Mouse (Mus musculus) midbrain, embryonic 12.5 days (tissue): ENCODE results near the gene Ocm. TPM values are rescaled to one million over a fixed set of nuclear protein-coding genes. Genes with fewer than 3 reads are reported as not detected.

ENCODE experiments used
- ATAC-seq: fragments of 200-750 bp; cut with Nextera tagmentation; 2 replicates; pipeline ENCODE4 v1.8.0; 2017; ENCODE audit warnings: low read depth, moderate TSS enrichment, moderate library complexity; ENCODE audit not compliant: low FRiP score
- H3K27ac ChIP-seq: fragments of 300-500 bp; sonication (generic); replicated peaks from 2 replicates; pipeline ENCODE4 v1.5.1; 2016; ENCODE audit warnings: mild to moderate bottlenecking
- H3K27me3 ChIP-seq: fragments of 300-500 bp; sonication (generic); 2 replicates; pipeline ENCODE4 v1.6.1; 2016; ENCODE audit warnings: mild to moderate bottlenecking
- H3K36me3 ChIP-seq: fragments of 300-500 bp; sonication (generic); 2 replicates; pipeline ENCODE4 v1.6.1; 2016
- H3K4me1 ChIP-seq: fragments of 300-500 bp; sonication (generic); 2 replicates; pipeline ENCODE4 v1.6.1; 2016
- H3K4me2 ChIP-seq: fragments of 300-500 bp; sonication (generic); replicated peaks from 2 replicates; pipeline ENCODE4 v1.6.1; 2016; ENCODE audit warnings: mild to moderate bottlenecking, moderate library complexity
- H3K4me3 ChIP-seq: fragments of 300-500 bp; sonication (generic); 2 replicates; pipeline ENCODE4 v1.5.1; 2016; ENCODE audit warnings: mild to moderate bottlenecking
- H3K9ac ChIP-seq: fragments of 300-500 bp; sonication (generic); replicated peaks from 2 replicates; pipeline ENCODE4 v1.6.1; 2016; ENCODE audit warnings: mild to moderate bottlenecking, moderate library complexity
- H3K9me3 ChIP-seq: fragments of 300-500 bp; sonication (generic); 2 replicates; pipeline ENCODE4 v1.6.1; 2016; ENCODE audit warnings: mild to moderate bottlenecking
- WGBS: fragments of 180-500 bp; shearing (Covaris S2); methylation state at CpG from one replicate; pipeline ENCODE4 v1.1.7; 2016; 5-methylcytosine and 5-hydroxymethylcytosine counted together
- polyA plus RNA-seq: library from polyadenylated mRNA; unstranded; fragments of >200 nt; fragmentation: Nextera tagmentation; extraction: Ambion mirVana; gene quantifications from 2 replicates; pipeline ENCODE4 v1.2.1, GENCODE M21; 2016

The Ocm gene
- polyA plus RNA-seq, 1 experiment from 2014 or later, result not detected

DNA sequence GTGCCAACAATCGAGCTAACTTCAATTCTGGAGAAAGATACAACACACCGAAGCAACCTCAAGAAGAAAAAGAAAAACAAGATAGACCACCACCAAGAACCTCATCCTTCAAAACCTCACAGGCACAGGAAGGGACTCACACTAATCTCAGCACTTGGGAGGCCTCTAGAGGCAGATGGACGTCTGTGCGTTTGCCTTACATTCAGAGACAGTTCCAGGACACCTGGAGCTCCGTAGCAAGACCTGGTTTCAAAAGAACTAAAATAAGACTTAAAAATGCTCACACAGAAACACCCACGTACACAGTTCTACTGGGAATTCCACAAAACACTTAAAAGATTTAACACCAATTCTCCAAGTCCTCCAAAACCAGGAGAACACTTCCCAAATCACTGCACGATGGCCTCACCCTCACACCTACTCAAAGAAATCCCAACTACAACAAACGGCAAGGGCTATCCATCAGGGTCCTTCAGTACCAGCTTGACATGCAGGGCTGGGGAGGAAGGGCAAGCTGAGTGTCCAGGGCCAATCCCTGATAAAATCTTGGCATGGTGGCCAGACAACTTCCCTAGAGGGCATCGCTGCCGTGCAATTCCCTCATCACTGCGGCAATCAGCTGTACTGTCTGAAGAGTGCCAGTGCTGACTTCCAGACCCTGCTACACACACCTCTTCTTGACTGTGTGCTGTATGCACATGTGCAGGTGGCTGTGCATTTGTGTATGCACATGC lies 31.7 kb downstream of the Ocm start:
- peaks cover 100% of the 10 kb centered on the region for H3K36me3 ChIP-seq
- no peaks in the 10 kb centered on the region for H3K4me1 ChIP-seq
- H3K4me2 ChIP-seq, result no peak overlapping the region
- no peak overlapping the region for H3K9ac ChIP-seq
- no peaks in the 10 kb centered on the region for H3K27me3 ChIP-seq
- 82% methylated on average over 11 of the region's 11 CpGs for WGBS
- H3K4me3 ChIP-seq, result no peak overlapping the region
- no peak overlapping the region for H3K27ac ChIP-seq
- no peaks in the 10 kb centered on the region for H3K9me3 ChIP-seq
- ATAC-seq, result no peak

DNA sequence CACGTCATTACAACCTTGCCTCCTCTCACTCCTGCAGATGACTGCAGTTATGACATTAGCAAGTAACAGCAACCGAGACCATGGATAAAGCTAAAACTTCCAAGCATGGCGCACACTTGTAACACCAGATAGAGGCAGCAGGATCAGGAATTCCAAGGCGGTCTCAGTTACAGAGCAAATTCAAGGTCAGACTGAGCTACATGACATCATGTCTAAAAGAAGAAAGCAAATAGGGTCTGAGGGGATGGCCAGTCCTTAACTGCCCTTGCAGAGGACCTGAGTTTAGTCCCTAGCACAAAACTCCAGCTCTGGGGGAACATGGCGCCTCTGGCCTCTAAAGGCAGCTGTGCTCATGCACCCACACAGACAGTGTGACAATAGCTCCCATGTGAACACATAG lies 32.6 kb downstream of the Ocm start:
- H3K4me1 ChIP-seq, result no peaks in the 10 kb centered on the region
- no peak overlapping the region for H3K9ac ChIP-seq
- no peak for ATAC-seq
- H3K4me2 ChIP-seq, result no peak overlapping the region
- no peaks in the 10 kb centered on the region for H3K9me3 ChIP-seq
- H3K36me3 ChIP-seq, result peaks cover 100% of the 10 kb centered on the region
- no peak overlapping the region for H3K4me3 ChIP-seq
- no peaks in the 10 kb centered on the region for H3K27me3 ChIP-seq
- H3K27ac ChIP-seq, result no peak overlapping the region
- WGBS, result 92% methylated on average over 5 of the region's 5 CpGs

DNA sequence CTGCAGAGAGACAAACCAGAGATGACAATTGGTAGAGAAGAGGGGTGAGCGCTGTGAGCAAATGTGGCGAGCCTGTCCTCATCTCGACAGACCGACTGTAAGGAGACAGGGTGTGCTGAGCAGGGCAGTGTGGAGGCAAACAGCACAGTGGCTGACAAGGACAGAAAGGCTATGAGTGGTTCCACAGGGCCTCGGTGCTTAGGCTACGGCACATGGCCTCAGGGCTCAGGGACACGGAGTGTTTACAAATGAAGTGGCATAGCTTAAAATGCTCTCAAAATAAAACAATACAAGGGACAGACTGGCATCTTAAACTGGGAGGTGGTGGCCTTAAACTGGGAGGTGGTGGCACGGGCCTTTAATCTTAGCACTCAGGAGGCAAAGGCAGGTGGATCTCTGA lies 33.2 kb downstream of the Ocm start:
- 95% methylated on average over 8 of the region's 8 CpGs for WGBS
- Histone ChIP-seq H3K27ac (no peak overlapping the region), H3K4me2 (no peak overlapping the region), H3K9me3 (no peaks in the 10 kb centered on the region), H3K9ac (no peak overlapping the region), H3K27me3 (no peaks in the 10 kb centered on the region), H3K4me1 (no peaks in the 10 kb centered on the region), H3K36me3 (peaks cover 100% of the 10 kb centered on the region), H3K4me3 (no peak overlapping the region)
- no peak for ATAC-seq

DNA sequence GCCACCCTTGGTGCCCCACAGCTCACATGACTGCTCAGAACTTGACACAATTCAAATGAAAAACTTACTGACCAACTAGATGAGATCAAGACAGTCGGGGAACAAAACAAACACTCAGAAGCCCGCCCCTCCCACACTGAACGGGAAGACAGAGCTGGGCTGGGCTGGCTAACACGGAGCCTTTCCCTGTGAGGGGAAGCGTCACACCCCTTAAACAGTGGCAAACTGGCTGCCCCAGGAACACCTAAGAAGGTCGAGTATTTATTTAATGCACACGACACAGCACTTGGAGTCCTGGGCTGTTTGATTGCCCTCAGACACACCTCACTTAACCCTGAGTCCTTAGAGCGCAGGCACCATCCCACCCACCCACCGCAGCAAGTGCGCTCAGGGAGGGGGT lies 33.8 kb downstream of the Ocm start:
- no peak overlapping the region for H3K4me3 ChIP-seq
- 86% methylated on average over 10 of the region's 10 CpGs for WGBS
- H3K4me2 ChIP-seq, result no peak overlapping the region
- no peak overlapping the region for H3K9ac ChIP-seq
- no peaks in the 10 kb centered on the region for H3K9me3 ChIP-seq
- H3K4me1 ChIP-seq, result no peaks in the 10 kb centered on the region
- no peak overlapping the region for H3K27ac ChIP-seq
- H3K36me3 ChIP-seq, result peaks cover 100% of the 10 kb centered on the region
- ATAC-seq, result no peak
- H3K27me3 ChIP-seq, result no peaks in the 10 kb centered on the region

DNA sequence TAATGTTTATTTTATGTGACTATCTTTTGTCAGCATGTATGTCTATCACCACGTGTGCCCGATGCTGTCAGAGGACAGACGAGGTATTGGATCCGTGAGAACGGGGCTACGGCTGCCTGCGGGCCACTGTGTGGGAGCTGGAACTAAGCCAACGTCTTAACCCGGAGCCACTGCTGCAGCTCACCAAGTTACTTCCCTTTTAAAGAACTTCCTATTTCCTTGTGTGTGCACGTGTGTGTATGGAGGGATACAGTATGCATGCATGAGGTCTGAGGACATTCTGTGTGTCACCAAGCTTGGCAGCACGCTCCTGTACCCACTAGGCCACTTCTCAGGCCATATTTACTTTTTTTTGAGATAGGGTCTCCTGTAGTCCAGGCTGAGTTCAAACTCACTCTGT lies 36.4 kb downstream of the Ocm start:
- H3K9ac ChIP-seq, result no peak overlapping the region
- no peaks in the 10 kb centered on the region for H3K9me3 ChIP-seq
- peaks cover 100% of the 10 kb centered on the region for H3K36me3 ChIP-seq
- H3K27me3 ChIP-seq, result no peaks in the 10 kb centered on the region
- H3K4me3 ChIP-seq, result no peak overlapping the region
- 95% methylated on average over 11 of the region's 11 CpGs for WGBS
- no peaks in the 10 kb centered on the region for H3K4me1 ChIP-seq
- H3K27ac ChIP-seq, result no peak overlapping the region
- no peak for ATAC-seq
- no peak overlapping the region for H3K4me2 ChIP-seq

DNA sequence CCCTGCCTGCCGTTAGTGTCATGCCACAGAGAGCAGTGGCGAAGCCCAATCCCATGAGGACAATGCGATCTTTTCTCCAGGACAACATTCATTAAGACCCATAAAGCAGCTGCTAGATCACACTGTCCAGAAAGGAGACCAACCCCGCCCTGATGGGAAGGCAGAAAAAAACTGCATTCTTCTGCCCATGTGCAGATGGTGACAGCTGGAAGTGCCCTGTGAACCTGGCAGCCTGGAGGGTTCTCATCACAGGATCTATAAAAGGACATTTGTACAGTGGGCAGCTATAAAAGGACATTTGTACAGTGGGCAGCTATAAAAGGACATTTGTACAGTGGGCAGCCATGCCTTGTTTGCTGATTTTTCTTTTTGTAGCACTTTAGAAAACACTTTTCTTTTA lies 37.4 kb downstream of the Ocm start:
- no peaks in the 10 kb centered on the region for H3K9me3 ChIP-seq
- H3K27me3 ChIP-seq, result no peaks in the 10 kb centered on the region
- no peak overlapping the region for H3K9ac ChIP-seq
- H3K4me3 ChIP-seq, result no peak overlapping the region
- H3K4me1 ChIP-seq, result no peaks in the 10 kb centered on the region
- H3K27ac ChIP-seq, result no peak overlapping the region
- WGBS, result 86% methylated on average over 4 of the region's 4 CpGs
- H3K36me3 ChIP-seq, result peaks cover 100% of the 10 kb centered on the region
- no peak for ATAC-seq
- no peak overlapping the region for H3K4me2 ChIP-seq

DNA sequence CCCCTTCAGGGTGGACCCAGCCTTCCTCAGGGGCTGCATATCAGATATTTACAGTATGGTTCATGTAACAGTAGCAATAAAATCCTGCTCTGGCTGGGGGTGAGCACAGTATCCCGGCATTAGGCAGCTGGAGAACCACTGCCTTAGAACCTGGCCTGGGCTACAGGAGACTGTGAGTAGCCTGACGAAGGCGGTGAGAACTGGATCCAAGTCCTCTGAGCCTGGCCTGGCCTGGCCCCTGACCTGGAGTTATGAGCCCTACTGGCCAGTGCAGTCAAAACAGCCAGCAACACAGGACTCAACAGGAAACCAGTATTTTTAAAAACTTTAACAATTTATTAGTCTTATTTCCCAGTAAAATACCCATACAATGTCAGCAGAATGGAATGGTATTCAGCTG lies 38.9 kb downstream of the Ocm start:
- no peaks in the 10 kb centered on the region for H3K9me3 ChIP-seq
- H3K4me2 ChIP-seq, result no peak overlapping the region
- no peak overlapping the region for H3K4me3 ChIP-seq
- H3K4me1 ChIP-seq, result no peaks in the 10 kb centered on the region
- H3K27ac ChIP-seq, result no peak overlapping the region
- no peak overlapping the region for H3K9ac ChIP-seq
- no peaks in the 10 kb centered on the region for H3K27me3 ChIP-seq
- no peak for ATAC-seq
- WGBS, result 97% methylated on average over 3 of the region's 3 CpGs
- peaks cover 90% of the 10 kb centered on the region for H3K36me3 ChIP-seq

DNA sequence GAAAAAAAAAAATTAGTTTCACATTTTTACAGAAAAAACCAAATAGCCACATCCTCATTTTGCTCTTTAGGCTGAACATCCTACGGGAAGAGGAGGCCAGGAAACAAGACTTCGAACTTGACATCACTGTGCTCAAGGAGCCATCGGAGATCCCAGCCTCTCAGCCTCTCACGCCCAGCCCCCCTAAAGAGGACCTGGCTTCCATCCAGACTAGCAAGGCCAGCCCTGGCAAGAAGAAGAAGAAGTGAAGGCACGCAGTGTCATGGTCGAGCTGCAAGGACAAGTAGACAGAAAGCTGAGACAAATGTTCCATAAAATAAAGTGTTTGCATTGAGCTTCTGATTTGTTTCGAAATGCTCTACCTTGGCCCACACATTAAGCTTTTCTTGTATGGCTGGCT lies 41.1 kb downstream of the Ocm start:
- Histone ChIP-seq H3K4me2 (no peak overlapping the region), H3K27me3 (no peaks in the 10 kb centered on the region), H3K9ac (no peak overlapping the region), H3K4me3 (no peak overlapping the region), H3K4me1 (peaks cover 5% of the 10 kb centered on the region), H3K9me3 (no peaks in the 10 kb centered on the region), H3K27ac (no peak overlapping the region), H3K36me3 (peaks cover 68% of the 10 kb centered on the region)
- no peak for ATAC-seq
- WGBS, result 95% methylated on average over 7 of the region's 7 CpGs

DNA sequence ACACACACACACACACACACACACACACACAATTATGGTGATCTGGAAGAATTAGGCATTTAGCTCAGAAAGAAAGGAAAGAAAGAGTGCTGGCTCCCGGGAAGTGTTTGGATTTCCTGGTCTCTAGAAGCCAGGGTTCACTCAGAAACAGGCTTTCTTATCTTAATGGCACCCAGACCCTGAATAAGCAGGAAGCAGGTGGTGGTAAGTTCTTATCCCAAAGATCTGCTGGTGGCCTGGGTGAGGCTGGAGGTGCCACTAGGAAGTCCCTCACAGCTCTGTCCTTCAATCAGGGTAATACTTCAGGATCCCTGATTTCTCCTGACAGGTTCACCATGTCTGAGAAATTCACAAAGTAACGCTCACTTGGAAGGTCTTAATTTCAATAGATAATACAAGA lies 44.1 kb downstream of the Ocm start:
- H3K36me3 ChIP-seq, result peaks cover 37% of the 10 kb centered on the region
- no peaks in the 10 kb centered on the region for H3K9me3 ChIP-seq
- no peaks in the 10 kb centered on the region for H3K27me3 ChIP-seq
- H3K4me3 ChIP-seq, result no peak overlapping the region
- H3K27ac ChIP-seq, result no peak overlapping the region
- H3K9ac ChIP-seq, result no peak overlapping the region
- no peak overlapping the region for H3K4me2 ChIP-seq
- WGBS, result 88% methylated on average over 2 of the region's 2 CpGs
- peaks cover 5% of the 10 kb centered on the region for H3K4me1 ChIP-seq
- no peak for ATAC-seq

DNA sequence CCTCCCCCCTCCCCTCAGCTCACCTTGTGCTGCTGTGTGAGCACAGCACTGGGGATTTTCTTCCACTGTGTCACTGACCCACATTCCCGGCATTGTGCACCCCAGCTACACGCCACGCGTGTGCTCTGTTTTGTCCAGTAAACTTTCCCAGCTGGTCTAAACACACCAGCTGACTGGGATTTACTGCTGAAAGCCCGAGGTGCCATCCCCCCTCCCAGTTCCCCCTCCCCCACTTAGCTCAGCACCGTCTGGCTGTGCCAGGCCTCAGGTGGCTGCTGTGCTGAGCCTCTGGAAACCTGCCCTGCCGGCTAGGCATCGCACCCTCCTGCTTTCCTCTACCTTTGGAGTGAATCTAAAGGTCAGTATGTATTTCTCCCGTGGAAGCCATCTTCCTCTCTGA lies 45.6 kb downstream of the Ocm start:
- H3K4me2 ChIP-seq, result no peak overlapping the region
- H3K4me1 ChIP-seq, result peaks cover 5% of the 10 kb centered on the region
- no peaks in the 10 kb centered on the region for H3K27me3 ChIP-seq
- no peak overlapping the region for H3K9ac ChIP-seq
- H3K9me3 ChIP-seq, result no peaks in the 10 kb centered on the region
- peak; percentile 41; the same call in 1 of the 2 replicates for ATAC-seq
- peaks cover 22% of the 10 kb centered on the region; the same call in 1 of the 2 replicates for H3K36me3 ChIP-seq
- 21% methylated on average over 9 of the region's 9 CpGs for WGBS
- 0 out of 2 replicates have a peak overlapping the region, but pooled peaks have one; percentile 11 for H3K27ac ChIP-seq
- no peak overlapping the region for H3K4me3 ChIP-seq

DNA sequence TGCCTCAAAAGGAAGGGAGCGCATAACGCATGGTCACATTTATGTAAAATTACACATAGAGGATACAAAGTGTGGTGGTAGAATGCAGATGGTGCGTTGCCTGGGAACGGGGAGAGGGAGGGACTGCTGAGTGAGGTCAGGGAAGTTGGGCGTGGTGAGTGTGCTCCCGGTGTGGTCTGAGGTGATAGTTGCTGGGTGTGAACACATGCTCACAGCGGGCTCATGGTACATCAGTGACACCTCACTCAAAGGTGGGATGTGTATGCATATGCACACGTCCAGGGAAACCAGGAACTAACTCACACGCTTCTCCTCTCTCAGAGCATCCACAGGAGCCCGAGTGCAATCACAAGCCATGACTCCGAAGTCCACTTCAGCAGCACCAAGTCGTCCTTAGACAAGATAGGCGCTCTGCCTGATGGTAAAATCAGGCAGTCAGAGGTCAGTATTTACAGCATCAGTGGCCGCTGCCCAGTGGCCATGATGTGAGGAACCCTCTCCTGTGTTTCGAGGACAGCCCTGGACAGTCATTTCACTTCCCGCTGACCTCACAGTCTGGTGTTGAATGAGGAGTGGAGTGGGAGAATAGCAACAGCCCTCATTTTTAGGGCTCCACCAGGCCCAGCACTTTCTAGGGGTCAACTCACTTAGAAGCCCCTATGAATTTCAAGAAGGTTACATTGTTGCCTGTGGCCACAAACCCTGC lies 49.6 kb downstream of the Ocm start:
- Histone ChIP-seq H3K27ac (no peak overlapping the region), H3K4me3 (no peak overlapping the region), H3K9ac (no peak overlapping the region), H3K27me3 (no peaks in the 10 kb centered on the region), H3K4me1 (peaks cover 5% of the 10 kb centered on the region), H3K9me3 (no peaks in the 10 kb centered on the region), H3K36me3 (no peaks in the 10 kb centered on the region), H3K4me2 (no peak overlapping the region)
- ATAC-seq, result no peak
- 83% methylated on average over 16 of the region's 16 CpGs for WGBS

DNA sequence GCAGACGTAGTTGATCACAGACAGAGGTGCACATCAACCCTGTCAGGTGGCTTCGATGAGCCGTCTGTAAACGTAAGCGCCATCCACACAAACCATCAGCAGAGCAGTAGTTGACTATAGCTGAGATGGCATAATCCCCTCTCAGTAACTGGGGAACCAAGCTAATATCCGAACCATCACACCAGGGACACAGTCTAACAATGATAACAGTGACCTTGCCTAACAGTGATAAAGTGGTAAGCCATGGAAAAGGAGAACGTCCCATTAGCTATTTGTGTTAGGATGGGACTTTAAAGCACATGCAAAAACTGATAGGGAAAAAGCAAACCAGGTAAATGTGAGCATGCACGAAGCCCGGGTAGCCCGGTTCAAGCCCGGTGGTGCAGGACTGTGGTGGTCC lies 50.2 kb downstream of the Ocm start:
- H3K9ac ChIP-seq, result no peak overlapping the region
- no peaks in the 10 kb centered on the region for H3K36me3 ChIP-seq
- no peak overlapping the region for H3K4me3 ChIP-seq
- ATAC-seq, result no peak
- H3K4me2 ChIP-seq, result no peak overlapping the region
- peaks cover 5% of the 10 kb centered on the region for H3K4me1 ChIP-seq
- no peaks in the 10 kb centered on the region for H3K27me3 ChIP-seq
- 90% methylated on average over 11 of the region's 11 CpGs for WGBS
- H3K27ac ChIP-seq, result no peak overlapping the region
- no peaks in the 10 kb centered on the region for H3K9me3 ChIP-seq

DNA sequence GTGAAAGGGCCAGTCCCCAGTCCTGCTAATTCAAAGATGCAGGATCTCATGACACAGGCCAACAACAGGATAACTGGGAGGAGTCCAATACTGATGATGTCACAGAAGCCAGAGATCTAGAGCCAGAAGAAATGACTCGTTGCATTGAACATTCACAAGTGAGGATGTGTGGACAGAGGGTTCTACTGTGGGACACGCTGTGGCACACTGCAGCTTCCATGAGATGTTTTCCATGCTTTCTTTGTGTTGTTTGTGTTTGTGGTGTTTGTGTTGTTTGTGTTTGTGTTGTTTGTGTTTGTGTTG lies 50.9 kb downstream of the Ocm start:
- ATAC-seq, result no peak
- Histone ChIP-seq H3K9ac (no peak overlapping the region), H3K36me3 (no peaks in the 10 kb centered on the region), H3K27ac (no peak overlapping the region), H3K9me3 (no peaks in the 10 kb centered on the region), H3K4me2 (no peak overlapping the region), H3K4me1 (no peaks in the 10 kb centered on the region; the same call in 1 of the 2 replicates), H3K27me3 (no peaks in the 10 kb centered on the region), H3K4me3 (no peak overlapping the region)
- 65% methylated on average over 2 of the region's 2 CpGs for WGBS
